Mouse (Mus musculus) neutrophil, adult 65 days (primary cell): Measurements from ENCODE around the gene Clec4e. TPM values are rescaled to one million over a fixed set of nuclear protein-coding genes. Genes with fewer than 3 reads are reported as not detected.

Source experiments
- total RNA-seq: library from RNA; stranded (reverse); gene quantifications from 2 replicates; pipeline ENCODE4 v1.2.4, GENCODE M21; 2023

The Clec4e gene
- 381 and 455 TPM in 2 replicates for total RNA-seq

GRCm38 (mm10) chr6:123289753-123290152 lies at the start of gene Clec4e:
Gene Clec4e, minus strand, starts transcription at chr6:123289870.

GRCm38 (mm10) chr6:123308033-123308432 lies 18.4 kb upstream of the Clec4e start, which contains the start of gene Vmn2r19:
Gene Vmn2r19, plus strand, starts transcription at chr6:123308333.

DNA sequence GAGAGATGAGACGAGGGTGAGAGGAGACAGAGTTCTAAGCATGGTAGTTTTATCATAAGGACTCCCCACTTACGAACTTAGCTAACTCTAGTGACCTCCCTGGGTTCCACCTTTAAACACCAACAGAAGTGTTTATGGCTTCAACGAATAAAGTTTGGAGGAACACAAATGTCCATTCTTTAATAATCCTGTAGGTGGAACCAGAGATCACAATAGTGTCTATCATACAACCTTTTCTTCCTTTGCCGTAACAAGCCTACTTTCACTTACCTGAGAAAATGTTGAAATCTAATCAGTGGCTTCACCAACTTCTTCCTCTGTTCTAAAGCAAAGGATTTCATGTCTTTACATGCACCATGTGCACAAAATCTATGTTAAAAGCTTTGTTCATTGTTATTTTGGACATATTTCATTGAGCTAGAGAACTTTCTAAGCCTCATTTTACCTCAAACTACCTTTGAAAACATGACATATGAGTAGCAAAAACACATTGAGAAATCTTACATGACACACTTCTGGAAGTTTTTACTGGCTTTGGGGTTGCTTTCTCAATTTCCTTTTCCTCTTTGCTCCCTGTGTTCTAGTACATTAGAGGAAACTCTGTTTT lies 28.0 kb downstream of the Clec4e start, which contains the start of gene Clec4d:
TSS of gene Clec4d (plus strand) at position 557 of the 607 bp plus-strand sequence.

Other genes with a start within 250 kb of the Clec4e start
- gene Clec4b1, start 239.9 kb downstream of the Clec4e start, total RNA-seq: 1.1 and 2.1 TPM in 2 replicates
- 190 and 192 TPM in 2 replicates for gene Clec4a2, start 183.4 kb downstream of the Clec4e start, total RNA-seq
- gene Clec4b2, start 117.0 kb downstream of the Clec4e start, total RNA-seq: 8.6 and 12.4 TPM in 2 replicates
- gene Clec4n, start 60.0 kb downstream of the Clec4e start, total RNA-seq: 1.00 and 3.6 TPM in 2 replicates
- 170 and 232 TPM in 2 replicates for gene Clec4d, start 27.8 kb downstream of the Clec4e start, total RNA-seq
- gene Vmn2r19, start 18.5 kb upstream of the Clec4e start, total RNA-seq: not detected in 2 replicates
- not detected in 2 replicates for gene Vmn2r20, start 128.2 kb upstream of the Clec4e start, total RNA-seq
- gene Vmn2r21, start 243.5 kb upstream of the Clec4e start, total RNA-seq: not detected in 2 replicates